Mouse (Mus musculus): Measurements from ENCODE around the gene Rps24. TPM values are rescaled to one million over a fixed set of nuclear protein-coding genes. Genes with fewer than 3 reads are reported as not detected.

Gene Rps24
- total RNA-seq, 1 experiment, result 2,661 TPM

DNA sequence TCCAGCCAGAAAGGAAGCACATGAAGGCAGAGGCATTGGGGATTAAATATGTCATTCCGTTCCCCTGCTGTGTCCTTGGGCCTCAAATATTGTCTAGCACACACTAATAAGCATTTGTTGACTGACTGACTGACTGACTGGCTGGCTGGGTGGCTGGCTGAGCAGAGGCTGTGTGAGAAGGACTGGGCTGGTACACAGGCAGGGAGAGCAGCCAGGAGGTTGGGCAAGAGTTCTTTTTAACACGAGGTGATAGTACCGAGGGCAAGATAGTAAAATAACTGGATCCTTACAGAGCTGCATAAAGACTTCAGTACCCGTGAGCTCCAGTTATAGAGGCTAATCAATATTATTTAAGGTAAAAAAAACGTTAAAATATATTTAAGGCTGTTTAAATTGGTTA is 22.6 kb downstream of the Rps24 start:
- in situ Hi-C loops (cut with MboI; ENCODE audit: low sequenced_read_pairs in 2 of 2, unreplicated experiment in 2 of 2), result loop anchor here in 1 of 2 experiments (25.0 kb wide), 2 partner anchors 428 to 1053 kb away; no protein-coding TSS in a partner anchor
- TF ChIP-seq HCFC1 (IDR thresholded peaks at IDR 0.05; ENCODE audit: borderline replicate concordance, insufficient read depth, low read length) (no peak), ZNF384 (IDR thresholded peaks at IDR 0.05; ENCODE audit: low read depth, low read length) (no peak), MAFK (IDR thresholded peaks at IDR 0.05; ENCODE audit: insufficient read depth, low read depth, low read length) (no peak), CHD2 (IDR thresholded peaks at IDR 0.05; ENCODE audit: low read depth, low read length) (no peak), ZC3H11A (IDR thresholded peaks at IDR 0.05; ENCODE audit: borderline replicate concordance, low read depth, low read length) (no peak)
- Histone ChIP-seq H3K9ac (ENCODE audit: insufficient read depth, low read depth, low read length, poor library complexity, severe bottlenecking) (no peak overlapping the region), H3K4me1 (ENCODE audit: control insufficient read depth in 2 of 2, insufficient read depth in 2 of 2, low read length in 2 of 2, poor library complexity in 1 of 2) (peaks cover 0 to 3% of the 10 kb centered on the region in 2 experiments; a peak in 1 of 4 replicates), H3K36me3 (ENCODE audit: control insufficient read depth, insufficient read depth, low read length, poor library complexity, severe bottlenecking) (no peaks in the 10 kb centered on the region), H3K4me3 (ENCODE audit: insufficient read depth in 1 of 2, low read depth in 1 of 2, low read length in 2 of 2, poor library complexity in 1 of 2, severe bottlenecking in 1 of 2) (no peak overlapping the region), H3K9me3 (ENCODE audit: control insufficient read depth, insufficient read depth, low read depth, low read length) (no peaks in the 10 kb centered on the region), H3K27ac (ENCODE audit: insufficient read depth, low read depth, low read length, poor library complexity, severe bottlenecking) (no peak overlapping the region)
- no peak for DNase-seq (ENCODE audit: low read depth, low spot score)

DNA sequence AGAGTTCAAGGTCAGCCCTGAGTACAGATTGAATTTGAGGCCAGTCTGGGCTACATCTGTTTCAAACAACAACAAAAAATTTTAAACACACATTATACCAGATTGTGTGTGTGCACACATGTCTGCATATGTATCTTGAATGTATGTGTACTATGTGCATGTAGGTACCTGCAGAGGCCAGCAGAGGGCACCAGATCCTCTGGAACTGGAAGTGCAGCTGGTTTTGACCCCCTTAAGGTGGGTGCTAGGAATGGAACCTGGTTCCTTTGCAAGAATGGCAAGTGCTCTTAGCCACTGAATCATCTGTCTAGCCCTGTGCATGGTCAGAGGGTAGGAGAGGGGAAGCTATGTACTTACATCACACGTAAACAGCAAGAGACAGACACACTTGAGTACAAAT is 23.3 kb downstream of the Rps24 start:
- TF ChIP-seq ZC3H11A (IDR thresholded peaks at IDR 0.05; ENCODE audit: borderline replicate concordance, low read depth, low read length) (peak; percentile 73), MAFK (IDR thresholded peaks at IDR 0.05; ENCODE audit: insufficient read depth, low read depth, low read length) (no peak)

DNA sequence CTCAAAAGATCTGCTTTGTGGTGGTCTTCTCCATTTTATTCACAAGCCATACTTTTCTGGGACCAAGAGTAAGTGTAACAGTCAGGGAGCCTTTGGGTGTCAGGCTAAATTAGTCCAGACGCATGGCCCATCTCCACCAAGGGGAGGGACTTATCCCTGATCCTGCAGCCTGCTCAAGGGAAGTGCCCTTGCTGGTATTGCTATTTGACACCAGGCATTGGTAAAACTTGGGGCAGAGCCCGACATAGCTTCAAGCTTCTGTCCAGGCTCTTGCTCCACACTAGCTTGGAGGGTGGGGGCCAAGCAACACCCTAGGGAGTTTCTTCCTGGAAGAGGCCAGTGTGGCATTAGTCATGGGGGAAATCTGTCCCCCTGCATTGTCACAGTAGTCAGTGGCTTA is 23.8 kb downstream of the Rps24 start:
- H3K9ac ChIP-seq (ENCODE audit: insufficient read depth, low read depth, low read length, poor library complexity, severe bottlenecking), result no peak overlapping the region
- H3K9me3 ChIP-seq (ENCODE audit: control insufficient read depth, insufficient read depth, low read depth, low read length), result no peaks in the 10 kb centered on the region
- no peak overlapping the region for H3K27ac ChIP-seq (ENCODE audit: insufficient read depth, low read depth, low read length, poor library complexity, severe bottlenecking)
- no peaks in the 10 kb centered on the region for H3K36me3 ChIP-seq (ENCODE audit: control insufficient read depth, insufficient read depth, low read length, poor library complexity, severe bottlenecking)
- TF ChIP-seq ZC3H11A (IDR thresholded peaks at IDR 0.05; ENCODE audit: borderline replicate concordance, low read depth, low read length) (no peak), ZNF384 (IDR thresholded peaks at IDR 0.05; ENCODE audit: low read depth, low read length) (no peak), MAFK (IDR thresholded peaks at IDR 0.05; ENCODE audit: insufficient read depth, low read depth, low read length) (no peak), CHD2 (IDR thresholded peaks at IDR 0.05; ENCODE audit: low read depth, low read length) (no peak), HCFC1 (IDR thresholded peaks at IDR 0.05; ENCODE audit: borderline replicate concordance, insufficient read depth, low read length) (no peak)
- in situ Hi-C loops (cut with MboI; ENCODE audit: low sequenced_read_pairs in 2 of 2, unreplicated experiment in 2 of 2), result loop anchor here in 1 of 2 experiments (25.0 kb wide), 2 partner anchors 427 to 1052 kb away; no protein-coding TSS in a partner anchor
- peaks cover 0 to 3% of the 10 kb centered on the region in 2 experiments; a peak in 1 of 4 replicates for H3K4me1 ChIP-seq (ENCODE audit: control insufficient read depth in 2 of 2, insufficient read depth in 2 of 2, low read length in 2 of 2, poor library complexity in 1 of 2)
- H3K4me3 ChIP-seq (ENCODE audit: insufficient read depth in 1 of 2, low read depth in 1 of 2, low read length in 2 of 2, poor library complexity in 1 of 2, severe bottlenecking in 1 of 2), result no peak overlapping the region
- DNase-seq (ENCODE audit: low read depth, low spot score), result no peak

More for the DNA sequence above, 23.3 kb downstream of the Rps24 start:
- Histone ChIP-seq H3K4me1 (ENCODE audit: control insufficient read depth in 2 of 2, insufficient read depth in 2 of 2, low read length in 2 of 2, poor library complexity in 1 of 2) (peaks cover 0 to 3% of the 10 kb centered on the region in 2 experiments; a peak in 1 of 4 replicates), H3K9ac (ENCODE audit: insufficient read depth, low read depth, low read length, poor library complexity, severe bottlenecking) (no peak overlapping the region), H3K4me3 (ENCODE audit: insufficient read depth in 1 of 2, low read depth in 1 of 2, low read length in 2 of 2, poor library complexity in 1 of 2, severe bottlenecking in 1 of 2) (no peak overlapping the region), H3K27ac (ENCODE audit: insufficient read depth, low read depth, low read length, poor library complexity, severe bottlenecking) (no peak overlapping the region), H3K9me3 (ENCODE audit: control insufficient read depth, insufficient read depth, low read depth, low read length) (no peaks in the 10 kb centered on the region), H3K36me3 (ENCODE audit: control insufficient read depth, insufficient read depth, low read length, poor library complexity, severe bottlenecking) (no peaks in the 10 kb centered on the region)
- in situ Hi-C loops (cut with MboI; ENCODE audit: low sequenced_read_pairs in 2 of 2, unreplicated experiment in 2 of 2), result loop anchor here in 1 of 2 experiments (25.0 kb wide), 2 partner anchors 427 to 1052 kb away; no protein-coding TSS in a partner anchor
- no peak for DNase-seq (ENCODE audit: low read depth, low spot score)

DNA sequence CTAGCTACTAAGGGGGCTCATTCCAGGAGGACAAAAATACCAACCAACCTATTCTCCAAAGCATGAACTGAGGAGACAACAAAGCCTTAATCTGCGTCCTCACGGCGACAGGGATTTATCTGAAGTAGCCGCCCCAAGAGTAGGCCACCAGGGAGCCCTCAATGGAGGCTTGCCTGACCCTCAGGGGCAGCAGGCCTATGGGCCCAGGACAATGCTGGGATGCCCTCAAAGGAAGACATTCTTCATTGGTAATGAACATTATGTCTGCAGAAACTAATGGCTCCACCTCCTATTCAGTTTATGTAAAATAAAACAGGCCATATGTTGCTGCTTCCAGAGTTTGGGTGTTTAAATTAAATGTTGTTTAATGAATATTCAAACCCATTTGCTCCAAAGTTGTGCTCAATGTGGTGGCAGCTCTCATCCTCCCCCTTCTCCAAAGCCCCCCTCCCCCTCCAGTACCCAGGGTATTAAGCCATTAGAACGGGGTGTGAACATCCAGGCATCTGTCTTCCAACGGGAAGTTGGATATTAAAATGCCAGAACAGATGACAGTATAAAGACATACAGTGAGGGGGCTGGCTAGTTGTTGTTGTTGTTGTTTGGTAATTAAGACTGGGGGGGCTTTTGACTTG is 25.7 kb downstream of the Rps24 start:
- no peaks in the 10 kb centered on the region for H3K9me3 ChIP-seq (ENCODE audit: control insufficient read depth, insufficient read depth, low read depth, low read length)
- no peaks in the 10 kb centered on the region for H3K36me3 ChIP-seq (ENCODE audit: control insufficient read depth, insufficient read depth, low read length, poor library complexity, severe bottlenecking)
- no peak for DNase-seq (ENCODE audit: low read depth, low spot score)
- H3K27ac ChIP-seq (ENCODE audit: insufficient read depth, low read depth, low read length, poor library complexity, severe bottlenecking), result no peak overlapping the region
- no peak overlapping the region for H3K4me3 ChIP-seq (ENCODE audit: insufficient read depth in 1 of 2, low read depth in 1 of 2, low read length in 2 of 2, poor library complexity in 1 of 2, severe bottlenecking in 1 of 2)
- TF ChIP-seq CHD2 (IDR thresholded peaks at IDR 0.05; ENCODE audit: low read depth, low read length) (no peak), HCFC1 (IDR thresholded peaks at IDR 0.05; ENCODE audit: borderline replicate concordance, insufficient read depth, low read length) (no peak), ZNF384 (IDR thresholded peaks at IDR 0.05; ENCODE audit: low read depth, low read length) (no peak), ZC3H11A (IDR thresholded peaks at IDR 0.05; ENCODE audit: borderline replicate concordance, low read depth, low read length) (no peak), MAFK (IDR thresholded peaks at IDR 0.05; ENCODE audit: insufficient read depth, low read depth, low read length) (no peak)
- H3K4me1 ChIP-seq (ENCODE audit: control insufficient read depth in 2 of 2, insufficient read depth in 2 of 2, low read length in 2 of 2, poor library complexity in 1 of 2), result no peaks in the 10 kb centered on the region; a peak in 1 of 4 replicates
- no peak overlapping the region for H3K9ac ChIP-seq (ENCODE audit: insufficient read depth, low read depth, low read length, poor library complexity, severe bottlenecking)
- in situ Hi-C loops (cut with MboI; ENCODE audit: low sequenced_read_pairs in 2 of 2, unreplicated experiment in 2 of 2), result loop anchor here in 1 of 2 experiments (25.0 kb wide), 2 partner anchors 425 to 1050 kb away; no protein-coding TSS in a partner anchor
